Mouse (Mus musculus) forebrain, postnatal 0 days (tissue): ENCODE measurements around the gene Arfgef3. TPM values are rescaled to one million over a fixed set of nuclear protein-coding genes. Genes with fewer than 3 reads are reported as not detected.

Experiments used
- ATAC-seq: fragments of 200-750 bp; cut with Nextera tagmentation; 2 replicates; pipeline ENCODE4 v1.8.0; 2017; ENCODE audit warnings: mild to moderate bottlenecking, moderate library complexity
- DNase-seq: peaks from one replicate; pipeline ENCODE4 v3.0.0-alpha.2; 2015
- H3K27ac ChIP-seq: fragments of 300-500 bp; sonication (generic); 2 replicates; pipeline ENCODE4 v1.5.1; 2014; ENCODE audit warnings: low read depth, mild to moderate bottlenecking, antibody characterized with exemption, low read length, moderate library complexity, mixed read lengths
- H3K27me3 ChIP-seq: fragments of 300-500 bp; sonication (generic); 2 replicates; pipeline ENCODE4 v1.6.1; 2014; ENCODE audit warnings: mild to moderate bottlenecking, low read length, mixed read lengths; ENCODE audit not compliant: insufficient read depth
- H3K36me3 ChIP-seq: fragments of 300-500 bp; sonication (generic); 2 replicates; pipeline ENCODE4 v1.6.1; 2014; ENCODE audit warnings: mild to moderate bottlenecking, moderate library complexity; ENCODE audit not compliant: insufficient read depth
- H3K4me1 ChIP-seq: fragments of 300-500 bp; sonication (generic); 2 replicates; pipeline ENCODE4 v1.6.1; 2014; ENCODE audit warnings: antibody characterized with exemption; ENCODE audit not compliant: insufficient read depth
- H3K4me2 ChIP-seq: fragments of 300-500 bp; sonication (generic); 2 replicates; pipeline ENCODE4 v1.6.1; 2014; ENCODE audit warnings: low read depth, mild to moderate bottlenecking, moderate library complexity
- H3K4me3 ChIP-seq: fragments of 300-500 bp; sonication (generic); 2 replicates; pipeline ENCODE4 v1.5.1; 2014; ENCODE audit warnings: low read depth, low read length, mixed read lengths
- H3K9ac ChIP-seq: fragments of 300-500 bp; sonication (generic); 2 replicates; pipeline ENCODE4 v1.6.1; 2014; ENCODE audit warnings: mild to moderate bottlenecking
- H3K9me3 ChIP-seq: fragments of 300-500 bp; sonication (generic); 2 replicates; pipeline ENCODE4 v1.6.1; 2016; ENCODE audit warnings: low read length
- CTCF ChIP-seq: sonication (generic); IDR thresholded peaks from 2 replicates; pipeline ENCODE4 v1.5.1; 2016; ENCODE audit warnings: antibody characterized with exemption, control low read depth, low read depth
- WGBS: fragments of 180-500 bp; shearing (Covaris S2); extraction: QIAGEN DNeasy Blood & Tissue Kit; methylation state at CpG from one replicate; pipeline ENCODE4 v1.1.7; 2014; 5-methylcytosine and 5-hydroxymethylcytosine counted together
- polyA plus RNA-seq: library from polyadenylated mRNA; unstranded; fragments of >200 nt; fragmentation: Nextera tagmentation; extraction: Ambion mirVana; gene quantifications from 2 replicates; pipeline ENCODE4 v1.2.1, GENCODE M21; 2015
- total RNA-seq: library from RNA; depleted of rRNA; stranded (reverse); fragments of >200 nt; gene quantifications from 2 replicates; pipeline ENCODE4 v1.2.3, GENCODE M21; 2014; rRNA removed

Arfgef3 gene
- 26.6 and 34.8 TPM in 2 replicates for total RNA-seq
- polyA plus RNA-seq = 2.5 and 4.8 TPM in 2 replicates

- ATAC-seq = peak; percentile 87
- Histone ChIP-seq H3K27me3 (no peaks in the 10 kb centered on the region), H3K9ac (peak within 1 kb of the TSS; percentile 94), H3K9me3 (no peaks in the 10 kb centered on the region), H3K4me3 (peak within 1 kb of the TSS; percentile 74), H3K4me1 (0 out of 2 replicates have a peak, but pooled peaks cover 5% of the 10 kb centered on the region), H3K4me2 (peak within 1 kb of the TSS; percentile 69), H3K27ac (peak within 1 kb of the TSS; percentile 93), H3K36me3 (no peaks in the 10 kb centered on the region)
- peak; percentile 78 for DNase-seq
- TF ChIP-seq CTCF = no peak
- 3% methylated on average over 50 of the region's 50 CpGs for WGBS
Observed at GRCm38 (mm10) chr10:18743286-18744142, at the start of gene Arfgef3. TSS of gene Arfgef3 (minus strand) at chr10:18743949.

- Histone ChIP-seq H3K4me1 (no peaks in the 10 kb centered on the region), H3K9me3 (no peaks in the 10 kb centered on the region), H3K27ac (no peak overlapping the region), H3K4me3 (no peak overlapping the region), H3K4me2 (no peak overlapping the region), H3K36me3 (no peaks in the 10 kb centered on the region), H3K27me3 (no peaks in the 10 kb centered on the region), H3K9ac (no peak overlapping the region)
- DNase-seq (no peak), ATAC-seq (no peak)
- 79% methylated on average over 4 of the region's 4 CpGs for WGBS
- TF ChIP-seq CTCF = no peak
Observed at GRCm38 (mm10) chr10:18790063-18790462, 46.3 kb upstream of the Arfgef3 start.

- Histone ChIP-seq H3K4me2 (no peak overlapping the region), H3K36me3 (no peaks in the 10 kb centered on the region), H3K4me3 (no peak overlapping the region), H3K27ac (no peak overlapping the region), H3K27me3 (no peaks in the 10 kb centered on the region), H3K9me3 (no peaks in the 10 kb centered on the region), H3K9ac (no peak overlapping the region), H3K4me1 (no peaks in the 10 kb centered on the region)
- TF ChIP-seq CTCF = no peak
- ATAC-seq = no peak
- 85% methylated on average over 1 of the region's 1 CpGs for WGBS
- DNase-seq = no peak
Observed at GRCm38 (mm10) chr10:18788601-18789000, 44.9 kb upstream of the Arfgef3 start.

GRCm38 (mm10) chr10:18786693-18787092 lies 42.9 kb upstream of the Arfgef3 start, which contains the start of gene Gm4922:
TSS of gene Gm4922 (minus strand) at chr10:18786793.
- no peak within 1 kb of the TSS for H3K4me2 ChIP-seq
- 85% methylated on average over 1 of the region's 1 CpGs for WGBS
- H3K4me3 ChIP-seq = no peak within 1 kb of the TSS
- TF ChIP-seq CTCF = no peak
- no peaks in the 10 kb centered on the region for H3K27me3 ChIP-seq
- DNase-seq (no peak), ATAC-seq (no peak)
- H3K4me1 ChIP-seq = no peaks in the 10 kb centered on the region
- H3K9me3 ChIP-seq = no peaks in the 10 kb centered on the region
- H3K27ac ChIP-seq = no peak within 1 kb of the TSS
- H3K36me3 ChIP-seq = no peaks in the 10 kb centered on the region
- no peak within 1 kb of the TSS for H3K9ac ChIP-seq

GRCm38 (mm10) chr10:18777546-18777945 lies 33.8 kb upstream of the Arfgef3 start:
- H3K9me3 ChIP-seq = no peaks in the 10 kb centered on the region
- no peaks in the 10 kb centered on the region for H3K4me1 ChIP-seq
- no peak overlapping the region for H3K9ac ChIP-seq
- no peak overlapping the region for H3K4me2 ChIP-seq
- no peak for ATAC-seq
- H3K27me3 ChIP-seq = no peaks in the 10 kb centered on the region
- H3K4me3 ChIP-seq = no peak overlapping the region
- no peak for TF ChIP-seq CTCF
- no peak overlapping the region for H3K27ac ChIP-seq
- 21% methylated on average over 3 of the region's 3 CpGs for WGBS
- no peaks in the 10 kb centered on the region for H3K36me3 ChIP-seq
- no peak for DNase-seq

GRCm38 (mm10) chr10:18772537-18773179 lies 28.9 kb upstream of the Arfgef3 start:
- H3K27me3 ChIP-seq = no peaks in the 10 kb centered on the region
- H3K36me3 ChIP-seq = no peaks in the 10 kb centered on the region
- no peak overlapping the region for H3K27ac ChIP-seq
- DNase-seq = no peak
- no peak for TF ChIP-seq CTCF
- 40% methylated on average over 4 of the region's 4 CpGs for WGBS
- H3K9ac ChIP-seq = no peak overlapping the region
- H3K4me2 ChIP-seq = no peak overlapping the region
- H3K4me1 ChIP-seq = no peaks in the 10 kb centered on the region
- no peaks in the 10 kb centered on the region for H3K9me3 ChIP-seq
- peak; percentile 20; the same call in 1 of the 2 replicates for ATAC-seq
- H3K4me3 ChIP-seq = no peak overlapping the region

- no peaks in the 10 kb centered on the region for H3K9me3 ChIP-seq
- DNase-seq = no peak
- no peaks in the 10 kb centered on the region for H3K4me1 ChIP-seq
- no peak overlapping the region for H3K9ac ChIP-seq
- no peak overlapping the region for H3K4me3 ChIP-seq
- 54% methylated on average over 5 of the region's 5 CpGs for WGBS
- no peaks in the 10 kb centered on the region for H3K36me3 ChIP-seq
- 0 out of 2 replicates have a peak, but pooled peaks have one; percentile 14 for ATAC-seq
- H3K4me2 ChIP-seq = no peak overlapping the region
- H3K27ac ChIP-seq = no peak overlapping the region
- no peaks in the 10 kb centered on the region for H3K27me3 ChIP-seq
- TF ChIP-seq CTCF = peak; percentile 20
Observed at GRCm38 (mm10) chr10:18769909-18770308, 26.2 kb upstream of the Arfgef3 start.
